Mouse (Mus musculus) midbrain, embryonic 12.5 days (tissue): ENCODE data around the gene Phf12. TPM values are rescaled to one million over a fixed set of nuclear protein-coding genes. Genes with fewer than 3 reads are reported as not detected.
A peak's percentile ranks its signal among the peaks of the same experiment; 100 is the strongest.

Experiments
- ATAC-seq: fragments of 200-750 bp; cut with Nextera tagmentation; 2 replicates; pipeline ENCODE4 v1.8.0; 2017; ENCODE audit warnings: low read depth, moderate TSS enrichment, moderate library complexity; ENCODE audit not compliant: low FRiP score
- H3K27ac ChIP-seq: fragments of 300-500 bp; sonication (generic); replicated peaks from 2 replicates; pipeline ENCODE4 v1.5.1; 2016; ENCODE audit warnings: mild to moderate bottlenecking
- H3K27me3 ChIP-seq: fragments of 300-500 bp; sonication (generic); 2 replicates; pipeline ENCODE4 v1.6.1; 2016; ENCODE audit warnings: mild to moderate bottlenecking
- H3K36me3 ChIP-seq: fragments of 300-500 bp; sonication (generic); 2 replicates; pipeline ENCODE4 v1.6.1; 2016
- H3K4me1 ChIP-seq: fragments of 300-500 bp; sonication (generic); 2 replicates; pipeline ENCODE4 v1.6.1; 2016
- H3K4me2 ChIP-seq: fragments of 300-500 bp; sonication (generic); replicated peaks from 2 replicates; pipeline ENCODE4 v1.6.1; 2016; ENCODE audit warnings: mild to moderate bottlenecking, moderate library complexity
- H3K4me3 ChIP-seq: fragments of 300-500 bp; sonication (generic); 2 replicates; pipeline ENCODE4 v1.5.1; 2016; ENCODE audit warnings: mild to moderate bottlenecking
- H3K9ac ChIP-seq: fragments of 300-500 bp; sonication (generic); replicated peaks from 2 replicates; pipeline ENCODE4 v1.6.1; 2016; ENCODE audit warnings: mild to moderate bottlenecking, moderate library complexity
- H3K9me3 ChIP-seq: fragments of 300-500 bp; sonication (generic); 2 replicates; pipeline ENCODE4 v1.6.1; 2016; ENCODE audit warnings: mild to moderate bottlenecking
- WGBS: fragments of 180-500 bp; shearing (Covaris S2); methylation state at CpG from one replicate; pipeline ENCODE4 v1.1.7; 2016; 5-methylcytosine and 5-hydroxymethylcytosine counted together
- polyA plus RNA-seq: library from polyadenylated mRNA; unstranded; fragments of >200 nt; fragmentation: Nextera tagmentation; extraction: Ambion mirVana; gene quantifications from 2 replicates; pipeline ENCODE4 v1.2.1, GENCODE M21; 2016

Gene Phf12
- polyA plus RNA-seq, 1 experiment from 2014 or later = 31.0 TPM

GRCm38 (mm10) chr11:77958268-77958667, 24.3 kb upstream of the Phf12 start:
- Histone ChIP-seq H3K4me3 (no peak overlapping the region), H3K4me1 (peaks cover 29% of the 10 kb centered on the region; the same call in 1 of the 2 replicates), H3K36me3 (no peaks in the 10 kb centered on the region), H3K9me3 (no peaks in the 10 kb centered on the region), H3K9ac (no peak overlapping the region), H3K27me3 (peaks cover 89% of the 10 kb centered on the region), H3K27ac (no peak overlapping the region), H3K4me2 (no peak overlapping the region)
- no peak for ATAC-seq
- WGBS = 82% methylated on average over 2 of the region's 2 CpGs

DNA sequence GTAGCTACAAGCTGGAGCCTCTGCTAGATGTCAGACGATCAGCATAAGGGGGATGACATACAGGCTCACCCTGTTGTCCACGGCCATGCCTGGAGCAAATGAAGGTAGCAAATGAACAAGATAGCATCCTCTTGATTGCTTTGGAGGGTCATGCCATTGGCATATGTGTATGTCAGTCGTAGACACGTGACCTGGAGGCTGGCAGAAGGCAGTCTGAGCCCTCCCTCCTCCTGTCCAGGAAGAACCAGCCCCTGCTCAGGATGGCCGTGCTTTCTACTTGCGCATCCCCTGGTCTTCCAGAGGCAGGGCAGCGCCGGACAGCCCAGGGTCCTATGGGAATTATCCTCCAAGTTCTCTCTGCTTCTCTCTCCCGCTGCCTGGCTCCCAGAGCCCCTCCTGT, 23.6 kb upstream of the Phf12 start:
- Histone ChIP-seq H3K4me1 (peaks cover 29% of the 10 kb centered on the region; the same call in 1 of the 2 replicates), H3K36me3 (no peaks in the 10 kb centered on the region), H3K27ac (no peak overlapping the region), H3K4me3 (no peak overlapping the region), H3K27me3 (peaks cover 82% of the 10 kb centered on the region), H3K9ac (no peak overlapping the region), H3K4me2 (no peak overlapping the region), H3K9me3 (no peaks in the 10 kb centered on the region)
- ATAC-seq = no peak
- WGBS = 78% methylated on average over 9 of the region's 9 CpGs

- H3K9me3 ChIP-seq = no peaks in the 10 kb centered on the region
- H3K27ac ChIP-seq = no peak overlapping the region; the same call in 1 of the 2 replicates
- 65% methylated on average over 9 of the region's 9 CpGs for WGBS
- no peak for ATAC-seq
- H3K9ac ChIP-seq = no peak overlapping the region; the same call in 1 of the 2 replicates
- H3K4me3 ChIP-seq = no peak overlapping the region
- H3K36me3 ChIP-seq = no peaks in the 10 kb centered on the region
- H3K4me1 ChIP-seq = peaks cover 40% of the 10 kb centered on the region
- H3K4me2 ChIP-seq = no peak overlapping the region
- peaks cover 70% of the 10 kb centered on the region for H3K27me3 ChIP-seq
Observed at GRCm38 (mm10) chr11:77960199-77960598, 22.4 kb upstream of the Phf12 start.

- 56% methylated on average over 5 of the region's 5 CpGs for WGBS
- H3K4me2 ChIP-seq = no peak overlapping the region
- H3K27me3 ChIP-seq = peaks cover 70% of the 10 kb centered on the region
- H3K9ac ChIP-seq = no peak overlapping the region
- H3K9me3 ChIP-seq = no peaks in the 10 kb centered on the region
- H3K36me3 ChIP-seq = no peaks in the 10 kb centered on the region
- H3K4me1 ChIP-seq = peaks cover 46% of the 10 kb centered on the region
- no peak overlapping the region for H3K4me3 ChIP-seq
- no peak for ATAC-seq
- H3K27ac ChIP-seq = no peak overlapping the region
Observed at GRCm38 (mm10) chr11:77960898-77961297, 21.7 kb upstream of the Phf12 start.

GRCm38 (mm10) chr11:77962946-77963345, 19.6 kb upstream of the Phf12 start:
- no peak overlapping the region for H3K4me3 ChIP-seq
- peaks cover 44% of the 10 kb centered on the region for H3K4me1 ChIP-seq
- peaks cover 66% of the 10 kb centered on the region for H3K27me3 ChIP-seq
- no peak overlapping the region for H3K4me2 ChIP-seq
- H3K9ac ChIP-seq = no peak overlapping the region
- H3K27ac ChIP-seq = no peak overlapping the region
- H3K9me3 ChIP-seq = no peaks in the 10 kb centered on the region
- 84% methylated on average over 10 of the region's 10 CpGs for WGBS
- no peaks in the 10 kb centered on the region for H3K36me3 ChIP-seq
- no peak for ATAC-seq

DNA sequence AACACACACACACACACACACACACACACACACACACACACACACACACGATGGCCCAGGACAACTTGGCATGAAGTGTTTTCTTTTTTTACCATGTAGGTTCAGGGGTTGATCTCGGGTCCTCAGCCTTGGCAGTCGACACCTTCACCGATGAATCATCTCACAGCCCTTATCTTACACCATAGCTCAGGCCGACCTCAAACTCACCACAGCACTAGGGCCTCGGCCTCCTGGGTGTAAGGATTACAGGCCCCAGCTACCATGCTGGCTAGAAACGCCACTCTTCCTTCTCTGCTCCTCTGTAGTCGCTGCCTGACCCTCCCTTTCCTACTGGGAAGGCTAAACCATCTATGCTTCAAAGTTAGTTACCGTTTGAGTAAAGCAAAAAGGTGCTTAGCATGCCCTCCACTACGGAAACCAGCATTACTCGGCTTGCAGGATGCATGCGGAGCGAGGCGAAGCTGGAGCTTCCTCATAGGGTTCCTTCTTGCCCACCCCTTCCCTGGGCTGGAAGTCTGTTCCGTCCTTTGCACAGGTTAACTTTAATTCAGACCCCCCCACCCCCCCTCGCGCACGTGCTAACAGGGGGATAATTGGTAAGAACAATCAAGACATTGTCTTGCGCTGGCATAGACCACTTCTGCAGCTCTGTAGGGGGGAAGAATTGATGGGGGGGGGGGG, 18.0 kb upstream of the Phf12 start:
- Histone ChIP-seq H3K4me2 (peak overlapping the region; percentile 28), H3K9ac (peak overlapping the region; percentile 35; the same call in 1 of the 2 replicates), H3K9me3 (no peaks in the 10 kb centered on the region), H3K4me1 (peaks cover 40% of the 10 kb centered on the region), H3K27me3 (peaks cover 60% of the 10 kb centered on the region), H3K4me3 (no peak overlapping the region), H3K27ac (peak overlapping the region; percentile 75), H3K36me3 (no peaks in the 10 kb centered on the region)
- WGBS = 6% methylated on average over 19 of the region's 19 CpGs
- ATAC-seq = peak; percentile 28; the same call in 1 of the 2 replicates

DNA sequence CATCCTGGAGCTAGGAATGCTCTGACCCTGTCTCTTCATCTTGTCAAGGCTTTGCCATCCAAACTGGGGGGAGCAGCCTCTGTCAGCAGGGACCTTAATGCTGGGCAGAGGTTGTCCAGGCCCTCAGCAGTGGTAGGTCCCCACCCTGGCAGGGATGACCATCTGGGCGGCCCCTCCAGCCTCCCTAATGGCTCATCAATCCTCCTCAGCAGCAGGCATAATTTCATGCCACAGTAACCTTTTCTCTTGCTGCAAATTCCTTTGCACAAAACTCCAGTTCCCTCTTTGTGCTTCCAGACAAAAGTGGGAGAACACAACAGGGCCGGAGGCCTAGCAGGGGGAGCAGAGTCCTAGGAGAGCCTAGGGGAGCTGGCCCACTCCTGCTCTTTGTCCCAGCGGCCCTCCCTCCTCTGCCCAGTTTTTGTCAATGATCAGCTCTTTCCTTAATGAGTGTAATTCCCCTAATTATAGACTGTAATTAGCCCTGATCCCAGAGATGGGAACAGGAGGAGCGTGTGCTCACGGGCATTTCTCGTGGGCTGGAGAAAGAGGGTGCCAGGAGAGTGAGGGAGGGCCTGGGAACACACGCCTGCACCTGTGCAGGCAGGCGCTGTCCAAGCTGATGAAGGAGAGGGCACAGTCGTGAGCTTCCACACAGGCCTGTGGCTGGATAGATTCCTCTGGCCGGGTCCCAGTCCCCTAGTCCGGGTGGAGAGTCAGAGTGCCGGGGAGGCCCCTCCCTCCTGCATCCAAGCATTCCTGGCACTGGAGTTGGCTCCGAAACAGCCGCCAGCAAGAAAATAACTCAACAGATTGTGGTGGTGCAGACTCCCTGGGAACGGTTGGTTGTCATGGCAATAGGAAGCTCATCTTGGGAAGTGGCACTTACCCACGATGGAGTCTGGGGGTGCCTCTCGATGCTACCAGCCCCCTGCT, 17.2 kb upstream of the Phf12 start:
- Histone ChIP-seq H3K9me3 (no peaks in the 10 kb centered on the region), H3K9ac (peak overlapping the region; percentile 52), H3K27ac (peak overlapping the region; percentile 75), H3K4me1 (peaks cover 33% of the 10 kb centered on the region), H3K36me3 (no peaks in the 10 kb centered on the region), H3K4me2 (peak overlapping the region; percentile 29), H3K4me3 (no peak overlapping the region), H3K27me3 (peaks cover 52% of the 10 kb centered on the region)
- peak; percentile 77 for ATAC-seq
- WGBS = 8% methylated on average over 17 of the region's 17 CpGs

- Histone ChIP-seq H3K36me3 (no peaks in the 10 kb centered on the region), H3K27ac (peak overlapping the region; percentile 75), H3K4me3 (no peak overlapping the region), H3K9ac (0 out of 2 replicates have a peak overlapping the region, but pooled peaks have one; percentile 52), H3K9me3 (no peaks in the 10 kb centered on the region), H3K4me1 (peaks cover 27% of the 10 kb centered on the region), H3K27me3 (peaks cover 49% of the 10 kb centered on the region), H3K4me2 (peak overlapping the region; percentile 29)
- 51% methylated on average over 5 of the region's 5 CpGs for WGBS
- no peak for ATAC-seq
Observed at GRCm38 (mm10) chr11:77966037-77966391, 16.5 kb upstream of the Phf12 start.

GRCm38 (mm10) chr11:77967114-77967513, 15.4 kb upstream of the Phf12 start:
- H3K27me3 ChIP-seq = peaks cover 38% of the 10 kb centered on the region
- peaks cover 27% of the 10 kb centered on the region for H3K4me1 ChIP-seq
- H3K9ac ChIP-seq = no peak overlapping the region
- no peak overlapping the region for H3K27ac ChIP-seq
- H3K4me3 ChIP-seq = no peak overlapping the region
- no peaks in the 10 kb centered on the region for H3K9me3 ChIP-seq
- WGBS = under 1% methylated on average over 4 of the region's 4 CpGs
- no peaks in the 10 kb centered on the region for H3K36me3 ChIP-seq
- no peak for ATAC-seq
- no peak overlapping the region for H3K4me2 ChIP-seq

- no peak for ATAC-seq
- WGBS = 64% methylated on average over 4 of the region's 4 CpGs
- H3K4me1 ChIP-seq = peaks cover 27% of the 10 kb centered on the region
- no peaks in the 10 kb centered on the region for H3K36me3 ChIP-seq
- no peak overlapping the region for H3K4me3 ChIP-seq
- peaks cover 41% of the 10 kb centered on the region for H3K27me3 ChIP-seq
- H3K4me2 ChIP-seq = no peak overlapping the region
- no peak overlapping the region for H3K27ac ChIP-seq
- H3K9me3 ChIP-seq = no peaks in the 10 kb centered on the region
- no peak overlapping the region for H3K9ac ChIP-seq
Observed at GRCm38 (mm10) chr11:77968786-77969185, 13.8 kb upstream of the Phf12 start.

DNA sequence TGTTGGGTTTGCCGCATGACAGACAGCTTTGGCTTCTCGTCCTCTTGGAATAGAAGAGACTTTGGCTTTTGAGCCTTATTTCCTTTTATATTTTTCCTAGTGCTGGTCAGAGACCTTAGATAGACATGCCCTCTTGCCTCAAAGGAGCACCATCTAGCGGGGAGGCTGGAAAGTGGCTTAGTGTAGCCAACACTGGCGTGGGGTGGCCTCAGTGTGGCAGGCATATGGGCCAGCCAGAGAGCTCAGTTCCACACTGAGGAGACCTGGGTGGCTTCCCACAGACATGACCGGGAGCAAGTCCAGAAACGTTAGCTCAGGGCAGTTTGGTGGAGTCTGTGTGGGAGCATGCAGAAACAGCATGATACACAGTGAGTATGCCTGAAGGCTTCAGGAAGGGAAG, 11.8 kb upstream of the Phf12 start:
- no peaks in the 10 kb centered on the region for H3K9me3 ChIP-seq
- no peak overlapping the region for H3K4me2 ChIP-seq
- H3K4me1 ChIP-seq = peaks cover 11% of the 10 kb centered on the region
- peaks cover 55% of the 10 kb centered on the region for H3K27me3 ChIP-seq
- H3K27ac ChIP-seq = no peak overlapping the region
- no peak overlapping the region for H3K9ac ChIP-seq
- no peak overlapping the region for H3K4me3 ChIP-seq
- ATAC-seq = no peak
- H3K36me3 ChIP-seq = no peaks in the 10 kb centered on the region
- 88% methylated on average over 6 of the region's 6 CpGs for WGBS

DNA sequence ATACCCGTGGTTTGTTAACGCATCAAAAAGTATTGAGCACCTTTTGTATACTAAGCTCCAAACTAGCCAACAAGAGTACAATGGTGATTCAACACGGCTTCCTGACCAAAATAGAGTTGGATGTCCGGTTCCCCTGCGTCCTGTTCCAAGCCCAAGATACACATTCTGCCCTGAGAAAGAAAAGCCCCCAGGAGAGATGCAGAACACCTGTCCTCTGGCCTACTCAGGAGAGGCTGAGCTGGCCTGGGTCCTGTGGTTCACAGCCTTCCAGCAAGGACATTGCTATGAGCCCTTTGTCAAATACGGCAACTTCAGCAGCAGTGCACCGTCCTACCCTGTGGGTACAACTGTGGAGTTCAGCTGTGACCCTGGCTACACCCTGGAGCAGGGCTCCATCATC, 9.0 kb upstream of the Phf12 start:
- ATAC-seq = no peak
- H3K9ac ChIP-seq = no peak overlapping the region
- H3K4me2 ChIP-seq = no peak overlapping the region
- H3K9me3 ChIP-seq = no peaks in the 10 kb centered on the region
- H3K27ac ChIP-seq = no peak overlapping the region
- no peaks in the 10 kb centered on the region for H3K4me1 ChIP-seq
- 87% methylated on average over 7 of the region's 7 CpGs for WGBS
- H3K27me3 ChIP-seq = peaks cover 62% of the 10 kb centered on the region
- H3K36me3 ChIP-seq = no peaks in the 10 kb centered on the region
- no peak overlapping the region for H3K4me3 ChIP-seq
